Mouse (Mus musculus) midbrain, embryonic 13.5 days (tissue): ENCODE measurements around the gene Ppme1. TPM values are rescaled to one million over a fixed set of nuclear protein-coding genes. Genes with fewer than 3 reads are reported as not detected.

Experiments
- ATAC-seq: fragments of 200-750 bp; cut with Nextera tagmentation; 2 replicates; pipeline ENCODE4 v1.8.0; 2017; ENCODE audit warnings: mild to moderate bottlenecking, moderate TSS enrichment, moderate library complexity
- H3K27ac ChIP-seq: fragments of 300-500 bp; sonication (generic); 2 replicates; pipeline ENCODE4 v1.5.1; 2015; ENCODE audit warnings: inconsistent platforms, mild to moderate bottlenecking, moderate library complexity
- H3K27me3 ChIP-seq: fragments of 300-500 bp; sonication (generic); 2 replicates; pipeline ENCODE4 v1.6.1; 2015; ENCODE audit warnings: mild to moderate bottlenecking, inconsistent platforms
- H3K36me3 ChIP-seq: fragments of 300-500 bp; sonication (generic); 2 replicates; pipeline ENCODE4 v1.6.1; 2015; ENCODE audit warnings: mild to moderate bottlenecking, inconsistent platforms
- H3K4me1 ChIP-seq: fragments of 300-500 bp; sonication (generic); replicated peaks from 2 replicates; pipeline ENCODE4 v1.6.1; 2015; ENCODE audit warnings: inconsistent platforms
- H3K4me2 ChIP-seq: fragments of 300-500 bp; sonication (generic); replicated peaks from 2 replicates; pipeline ENCODE4 v1.6.1; 2015; ENCODE audit warnings: moderate library complexity, mild to moderate bottlenecking, inconsistent platforms
- H3K4me3 ChIP-seq: fragments of 300-500 bp; sonication (generic); replicated peaks from 2 replicates; pipeline ENCODE4 v1.5.1; 2015; ENCODE audit warnings: mild to moderate bottlenecking, inconsistent platforms
- H3K9ac ChIP-seq: fragments of 300-500 bp; sonication (generic); replicated peaks from 2 replicates; pipeline ENCODE4 v1.6.1; 2015; ENCODE audit warnings: mild to moderate bottlenecking, inconsistent platforms
- H3K9me3 ChIP-seq: fragments of 300-500 bp; sonication (generic); 2 replicates; pipeline ENCODE4 v1.6.1; 2016; ENCODE audit warnings: mild to moderate bottlenecking, inconsistent platforms
- WGBS: fragments of 180-500 bp; shearing (Covaris S2); methylation state at CpG from one replicate; pipeline ENCODE4 v1.1.7; 2015; 5-methylcytosine and 5-hydroxymethylcytosine counted together
- polyA plus RNA-seq: library from polyadenylated mRNA; unstranded; fragments of >200 nt; fragmentation: Nextera tagmentation; extraction: Ambion mirVana; gene quantifications from 2 replicates; pipeline ENCODE4 v1.2.1, GENCODE M21; 2015

Gene Ppme1
- polyA plus RNA-seq, 1 experiment from 2014 or later: 144 TPM

DNA sequence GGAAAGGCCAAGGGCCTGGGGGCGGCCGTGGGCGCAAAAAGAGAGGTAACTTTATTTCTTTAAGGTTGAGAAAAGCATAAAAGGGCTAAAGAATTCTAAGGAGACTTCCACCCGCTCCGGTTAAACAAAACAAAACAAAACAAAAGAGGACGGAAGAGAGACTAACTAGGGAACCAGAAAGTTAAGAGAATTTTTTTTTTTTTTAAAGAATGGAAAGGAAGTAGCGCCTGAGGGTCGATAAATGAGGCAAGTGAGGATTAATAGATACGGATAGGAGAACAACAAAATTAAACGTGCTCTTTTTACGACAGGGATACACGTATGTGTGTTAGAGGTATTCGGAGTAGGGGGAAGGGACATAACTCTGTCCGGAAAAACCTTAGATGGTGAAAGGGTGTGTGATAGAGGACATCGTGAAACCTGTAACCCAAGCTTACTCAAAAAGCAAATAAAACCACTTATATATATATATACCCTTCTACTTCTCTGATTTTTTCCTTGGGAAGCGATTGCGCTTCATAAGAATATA, 409 bp upstream of the Ppme1 start:
- Histone ChIP-seq H3K4me1 (peaks cover 35% of the 10 kb centered on the region), H3K27me3 (no peaks in the 10 kb centered on the region), H3K9me3 (no peaks in the 10 kb centered on the region), H3K36me3 (peaks cover 24% of the 10 kb centered on the region), H3K27ac (peak overlapping the region; percentile 79), H3K9ac (peak overlapping the region; percentile 67), H3K4me3 (peak overlapping the region; percentile 80), H3K4me2 (peak overlapping the region; percentile 65)
- no peak for ATAC-seq
- 7% methylated on average over 17 of the region's 17 CpGs for WGBS

DNA sequence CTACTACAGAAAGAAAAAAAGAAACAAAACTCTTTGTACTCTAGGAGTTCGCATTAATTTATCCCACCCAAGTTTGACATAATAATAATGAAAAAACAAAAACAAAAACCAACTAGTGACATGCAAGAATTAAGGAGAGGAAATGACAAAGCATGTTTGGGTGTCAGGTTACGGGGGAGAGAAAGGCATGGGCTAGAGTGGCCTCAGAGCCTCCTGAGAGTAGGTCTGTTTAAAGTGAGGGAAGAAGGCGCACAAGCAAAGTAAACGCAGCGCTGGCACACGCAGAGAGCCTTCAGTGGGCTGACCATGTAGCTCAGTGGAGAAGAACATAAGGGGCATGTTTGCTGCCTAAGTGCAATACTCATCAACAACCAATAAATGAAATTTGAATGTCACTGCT, 7.2 kb downstream of the Ppme1 start:
- Histone ChIP-seq H3K9me3 (no peaks in the 10 kb centered on the region), H3K4me2 (no peak overlapping the region), H3K27ac (no peak overlapping the region), H3K4me3 (no peak overlapping the region), H3K27me3 (no peaks in the 10 kb centered on the region), H3K9ac (no peak overlapping the region), H3K4me1 (peaks cover 17% of the 10 kb centered on the region), H3K36me3 (no peaks in the 10 kb centered on the region)
- ATAC-seq: no peak
- 69% methylated on average over 6 of the region's 6 CpGs for WGBS

DNA sequence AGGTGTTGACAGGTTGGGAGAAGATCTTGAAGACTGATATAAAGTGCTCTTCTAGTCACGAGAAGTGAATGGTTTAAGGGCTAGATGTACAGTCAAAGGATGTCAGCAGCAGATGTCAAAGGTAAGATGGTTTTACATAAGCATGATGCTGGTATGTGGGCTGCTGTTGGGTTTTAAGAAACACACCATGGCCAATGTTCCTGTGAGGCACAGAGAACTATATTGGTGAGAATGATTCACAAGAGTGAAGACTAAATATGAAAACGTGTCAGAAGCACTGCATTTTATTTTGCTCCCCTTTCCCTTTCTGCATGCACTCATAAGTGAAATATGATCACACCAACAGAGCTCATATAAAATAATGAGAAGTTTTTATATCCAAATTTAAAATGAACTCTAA, 8.9 kb downstream of the Ppme1 start:
- Histone ChIP-seq H3K4me2 (no peak overlapping the region), H3K4me1 (peaks cover 5% of the 10 kb centered on the region), H3K4me3 (no peak overlapping the region), H3K27ac (no peak overlapping the region), H3K9ac (no peak overlapping the region), H3K27me3 (no peaks in the 10 kb centered on the region), H3K9me3 (no peaks in the 10 kb centered on the region), H3K36me3 (no peaks in the 10 kb centered on the region)
- no peak for ATAC-seq
- WGBS: 96% methylated on average over 2 of the region's 2 CpGs

DNA sequence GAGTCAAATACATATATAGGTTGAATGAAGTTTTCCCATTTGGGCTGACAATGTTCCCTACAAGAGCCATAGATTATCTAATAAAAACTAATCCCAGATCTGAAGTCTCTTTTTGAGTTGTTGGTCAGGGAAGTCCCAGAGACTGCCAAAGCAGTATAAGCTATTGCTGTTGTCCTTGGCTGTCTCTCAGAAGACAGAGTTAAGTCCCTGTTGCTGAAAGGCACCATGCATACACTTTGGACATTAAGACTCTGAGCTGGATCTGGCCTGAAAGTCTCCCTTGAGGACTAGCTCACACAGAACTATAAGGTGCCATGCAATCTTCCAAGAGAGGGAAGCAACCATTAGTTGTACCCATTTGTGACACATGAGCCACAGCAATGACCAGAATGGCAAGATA, 14.3 kb downstream of the Ppme1 start:
- Histone ChIP-seq H3K4me1 (no peaks in the 10 kb centered on the region), H3K36me3 (peaks cover 11% of the 10 kb centered on the region), H3K27me3 (no peaks in the 10 kb centered on the region), H3K4me3 (no peak overlapping the region), H3K27ac (no peak overlapping the region), H3K9ac (no peak overlapping the region), H3K9me3 (no peaks in the 10 kb centered on the region), H3K4me2 (no peak overlapping the region)
- no peak for ATAC-seq

DNA sequence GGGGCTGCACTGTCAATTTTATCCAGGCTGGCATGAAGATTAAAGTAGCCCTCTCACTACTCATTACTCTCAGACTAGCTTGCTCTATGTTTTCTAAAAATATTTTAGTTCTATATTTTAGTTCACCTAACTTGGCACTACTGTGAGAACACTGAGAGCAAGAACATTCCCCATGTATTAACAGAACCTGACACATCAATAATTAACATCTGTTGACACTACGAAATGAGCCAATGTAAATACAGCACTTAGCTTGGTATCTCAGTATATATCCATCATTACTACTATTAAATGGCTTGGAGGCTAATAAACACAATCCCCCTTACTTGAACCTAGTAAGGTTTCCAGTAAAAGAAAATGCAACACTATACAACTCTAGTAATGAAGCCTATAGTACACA, 15.3 kb downstream of the Ppme1 start:
- Histone ChIP-seq H3K4me3 (no peak overlapping the region), H3K9ac (no peak overlapping the region), H3K4me1 (no peaks in the 10 kb centered on the region), H3K4me2 (no peak overlapping the region), H3K27ac (no peak overlapping the region), H3K27me3 (no peaks in the 10 kb centered on the region), H3K36me3 (peaks cover 14% of the 10 kb centered on the region), H3K9me3 (no peaks in the 10 kb centered on the region)
- WGBS: 96% methylated on average over 1 of the region's 1 CpGs
- no peak for ATAC-seq

DNA sequence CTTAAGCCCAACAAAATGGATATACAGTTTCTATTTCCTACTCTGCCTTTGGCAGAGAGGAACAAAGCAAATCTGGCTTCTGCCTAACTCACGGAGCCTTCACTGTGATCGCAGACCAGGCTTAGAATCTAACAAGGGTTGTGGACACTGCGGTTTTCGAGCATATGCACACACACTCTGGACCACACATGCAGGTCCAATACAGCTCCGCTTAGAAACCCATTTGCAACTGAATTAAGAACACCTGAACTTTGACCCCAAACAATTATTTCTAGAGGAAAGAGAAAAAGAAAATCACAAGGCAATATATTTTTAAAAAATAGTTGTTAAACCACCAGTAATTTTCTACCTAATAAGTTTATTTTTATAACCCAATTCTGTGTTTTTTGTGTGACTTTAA, 15.8 kb downstream of the Ppme1 start:
- Histone ChIP-seq H3K4me3 (no peak overlapping the region), H3K36me3 (peaks cover 17% of the 10 kb centered on the region), H3K9ac (no peak overlapping the region), H3K27me3 (no peaks in the 10 kb centered on the region), H3K9me3 (no peaks in the 10 kb centered on the region), H3K4me2 (no peak overlapping the region), H3K27ac (no peak overlapping the region), H3K4me1 (no peaks in the 10 kb centered on the region)
- no peak for ATAC-seq
- WGBS: 76% methylated on average over 5 of the region's 5 CpGs

DNA sequence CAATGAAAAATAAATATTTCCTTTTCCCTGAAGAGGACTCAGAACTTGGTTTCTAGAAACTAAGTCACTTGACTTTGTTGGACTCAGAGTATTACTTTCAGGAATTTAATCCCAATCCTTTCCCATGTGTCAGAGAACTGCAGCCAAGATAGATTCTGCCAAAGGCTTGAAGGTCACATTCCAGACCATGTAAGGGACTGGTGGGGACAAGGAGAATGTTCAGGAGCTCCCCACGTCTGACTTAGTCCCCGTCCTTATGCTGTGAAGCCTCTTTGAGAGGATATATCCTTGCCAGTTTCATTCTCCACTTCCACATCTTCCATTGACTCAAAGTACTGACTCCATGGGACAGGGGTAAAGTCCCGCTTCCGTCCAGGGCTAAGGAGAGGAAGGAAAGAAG, 17.1 kb downstream of the Ppme1 start:
- no peak for ATAC-seq
- Histone ChIP-seq H3K27ac (no peak overlapping the region), H3K27me3 (no peaks in the 10 kb centered on the region), H3K4me3 (no peak overlapping the region), H3K36me3 (peaks cover 22% of the 10 kb centered on the region), H3K4me1 (no peaks in the 10 kb centered on the region), H3K4me2 (no peak overlapping the region), H3K9ac (no peak overlapping the region), H3K9me3 (no peaks in the 10 kb centered on the region)
- 92% methylated on average over 4 of the region's 4 CpGs for WGBS

DNA sequence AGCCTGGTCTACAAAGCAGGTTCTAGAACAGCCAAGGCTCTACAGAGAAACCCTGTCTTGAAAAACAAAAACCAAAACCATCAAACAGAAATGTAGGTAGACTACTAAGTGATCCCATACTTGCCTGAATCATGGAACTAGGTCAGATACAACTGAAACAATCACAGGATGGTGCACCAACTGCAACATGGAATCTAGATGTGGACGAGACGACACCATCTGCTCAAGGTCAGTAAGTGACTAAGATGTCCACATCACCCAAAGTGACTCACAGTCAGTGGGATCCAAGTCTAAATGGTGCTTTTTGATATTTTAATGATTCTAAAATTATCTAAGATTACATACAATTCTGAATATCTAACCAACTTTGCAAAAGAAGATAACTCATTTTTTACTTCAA, 36.2 kb downstream of the Ppme1 start:
- Histone ChIP-seq H3K4me3 (no peak overlapping the region), H3K4me1 (no peaks in the 10 kb centered on the region), H3K36me3 (peaks cover 93% of the 10 kb centered on the region), H3K4me2 (no peak overlapping the region), H3K9me3 (no peaks in the 10 kb centered on the region), H3K9ac (no peak overlapping the region), H3K27me3 (no peaks in the 10 kb centered on the region), H3K27ac (no peak overlapping the region)
- no peak for ATAC-seq
- 93% methylated on average over 2 of the region's 2 CpGs for WGBS

DNA sequence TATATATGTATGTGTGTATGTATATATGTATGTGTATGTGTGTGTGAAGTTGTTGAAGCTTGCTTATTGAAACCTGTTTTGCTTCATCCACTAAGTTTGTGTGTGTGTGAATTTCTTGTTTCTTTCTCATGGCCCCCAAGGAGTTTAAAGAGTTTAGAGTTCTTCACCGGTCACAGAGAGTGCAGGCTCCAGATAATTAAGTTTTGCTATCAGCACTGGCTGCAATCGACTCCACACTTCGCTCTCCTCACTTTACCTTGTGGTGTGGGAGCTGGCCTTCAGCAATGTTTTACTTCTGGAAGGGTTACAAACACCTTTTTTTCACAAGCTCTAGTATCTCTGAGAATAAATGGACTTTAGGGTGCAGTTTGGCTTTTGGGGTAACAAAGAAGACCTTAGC, 40.8 kb downstream of the Ppme1 start:
- 96% methylated on average over 3 of the region's 3 CpGs for WGBS
- no peak for ATAC-seq
- no peak overlapping the region for H3K9ac ChIP-seq

DNA sequence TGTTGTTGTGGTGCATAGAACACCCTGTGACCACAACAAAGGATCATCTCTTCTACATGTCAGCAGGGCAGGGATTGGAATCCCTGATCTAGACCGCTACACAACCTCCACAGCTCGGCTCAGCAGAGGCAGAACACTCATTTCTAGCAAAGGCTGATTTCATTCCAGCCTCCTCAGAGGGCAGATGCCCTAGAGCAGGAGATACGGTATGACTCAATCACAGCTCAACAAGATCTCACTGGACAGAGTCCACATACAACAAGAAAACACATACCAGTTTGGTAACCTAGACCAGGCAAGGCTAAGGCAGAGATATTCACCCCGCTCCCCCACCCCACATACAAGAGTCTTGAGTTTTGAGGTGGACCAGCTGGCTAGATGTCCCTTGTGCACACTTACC, 43.5 kb downstream of the Ppme1 start:
- H3K4me2 ChIP-seq: no peak overlapping the region
- H3K36me3 ChIP-seq: peaks cover 78% of the 10 kb centered on the region
- no peaks in the 10 kb centered on the region for H3K4me1 ChIP-seq
- H3K9ac ChIP-seq: no peak overlapping the region
- ATAC-seq: no peak
- H3K9me3 ChIP-seq: no peaks in the 10 kb centered on the region
- 93% methylated on average over 4 of the region's 4 CpGs for WGBS
- no peaks in the 10 kb centered on the region for H3K27me3 ChIP-seq
- no peak overlapping the region for H3K4me3 ChIP-seq
- no peak overlapping the region for H3K27ac ChIP-seq

More for the DNA sequence above, 40.8 kb downstream of the Ppme1 start:
- no peak overlapping the region for H3K4me3 ChIP-seq
- no peaks in the 10 kb centered on the region for H3K9me3 ChIP-seq
- H3K27ac ChIP-seq: no peak overlapping the region
- no peaks in the 10 kb centered on the region for H3K27me3 ChIP-seq
- no peak overlapping the region for H3K4me2 ChIP-seq
- peaks cover 94% of the 10 kb centered on the region for H3K36me3 ChIP-seq
- H3K4me1 ChIP-seq: no peaks in the 10 kb centered on the region

DNA sequence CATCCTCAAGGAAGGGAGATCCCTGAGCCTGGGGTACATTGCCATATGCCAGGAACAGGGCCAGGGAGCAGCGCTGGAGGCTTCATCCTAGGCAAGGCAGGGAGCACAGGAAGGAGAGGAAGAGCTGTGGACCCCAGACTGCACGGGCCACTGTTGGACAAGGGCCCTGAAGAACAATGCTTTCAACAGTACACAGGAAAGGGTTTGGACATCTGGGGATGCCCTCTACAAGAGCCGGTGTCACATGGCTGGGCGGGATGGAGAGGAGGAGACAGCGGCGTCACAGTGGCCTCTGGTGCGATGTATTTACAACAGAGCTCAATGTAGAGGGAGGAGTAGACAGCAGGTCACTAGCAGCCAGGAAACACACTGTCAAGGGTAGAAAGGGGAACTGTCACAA, 44.6 kb downstream of the Ppme1 start:
- H3K36me3 ChIP-seq: peaks cover 67% of the 10 kb centered on the region
- ATAC-seq: no peak
- 98% methylated on average over 7 of the region's 7 CpGs for WGBS

DNA sequence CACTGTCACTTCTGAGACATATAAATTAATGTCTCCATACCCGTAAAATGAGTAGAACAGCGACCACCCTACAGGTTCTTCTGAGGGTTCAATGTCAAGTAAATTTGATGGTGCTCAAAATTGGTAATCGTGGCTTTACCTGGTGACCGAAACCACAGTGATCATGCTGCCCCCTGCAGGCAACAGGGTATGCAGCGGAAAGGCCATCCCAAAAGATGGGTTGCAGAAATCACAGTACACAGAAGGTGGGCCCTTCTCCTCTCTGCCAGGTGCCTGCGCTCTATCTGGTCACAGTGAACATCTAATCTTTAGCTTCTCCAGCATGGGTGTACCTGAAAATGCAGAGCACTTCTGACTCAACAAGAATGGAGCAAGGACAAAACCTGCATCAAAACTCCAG, 46.6 kb downstream of the Ppme1 start:
- no peak for ATAC-seq
- 78% methylated on average over 6 of the region's 6 CpGs for WGBS
- H3K4me3 ChIP-seq: no peak overlapping the region
- no peak overlapping the region for H3K27ac ChIP-seq
- H3K9ac ChIP-seq: no peak overlapping the region
- H3K4me2 ChIP-seq: no peak overlapping the region
- no peaks in the 10 kb centered on the region for H3K4me1 ChIP-seq
- H3K36me3 ChIP-seq: peaks cover 47% of the 10 kb centered on the region
- H3K27me3 ChIP-seq: no peaks in the 10 kb centered on the region
- H3K9me3 ChIP-seq: no peaks in the 10 kb centered on the region

More for the DNA sequence above, 44.6 kb downstream of the Ppme1 start:
- no peak overlapping the region for H3K9ac ChIP-seq
- no peaks in the 10 kb centered on the region for H3K4me1 ChIP-seq
- no peaks in the 10 kb centered on the region for H3K9me3 ChIP-seq
- H3K27ac ChIP-seq: no peak overlapping the region
- no peaks in the 10 kb centered on the region for H3K27me3 ChIP-seq
- no peak overlapping the region for H3K4me3 ChIP-seq
- H3K4me2 ChIP-seq: no peak overlapping the region

DNA sequence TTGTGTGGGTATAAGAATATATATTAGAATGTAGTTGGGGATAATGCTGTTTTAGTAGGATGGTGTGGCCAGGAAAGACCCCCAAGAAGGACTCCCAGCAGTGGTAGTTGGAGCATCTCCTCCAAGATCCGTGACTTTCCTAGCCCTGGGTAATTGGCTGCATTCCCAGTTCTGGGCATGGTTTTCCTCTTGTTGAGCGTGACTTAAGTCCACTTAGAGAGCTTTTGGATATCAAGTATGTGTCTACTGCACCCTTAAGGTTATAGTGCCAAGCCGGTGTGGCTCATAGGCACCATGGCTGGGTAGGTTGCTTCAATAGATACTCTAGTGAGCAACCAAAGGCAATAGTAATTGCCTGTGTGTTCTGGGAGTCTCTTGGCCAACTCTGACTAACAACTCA, 48.4 kb downstream of the Ppme1 start:
- ATAC-seq: no peak

More for the DNA sequence above, 48.4 kb downstream of the Ppme1 start:
- 96% methylated on average over 3 of the region's 3 CpGs for WGBS
- no peak overlapping the region for H3K4me3 ChIP-seq
- H3K4me2 ChIP-seq: no peak overlapping the region
- no peak overlapping the region for H3K9ac ChIP-seq
- peaks cover 33% of the 10 kb centered on the region for H3K36me3 ChIP-seq
- no peak overlapping the region for H3K27ac ChIP-seq
- no peaks in the 10 kb centered on the region for H3K4me1 ChIP-seq
- no peaks in the 10 kb centered on the region for H3K9me3 ChIP-seq
- H3K27me3 ChIP-seq: no peaks in the 10 kb centered on the region
